Mouse (Mus musculus) G1E (cell line): ENCODE data around the gene Sh3pxd2a. TPM values are rescaled to one million over a fixed set of nuclear protein-coding genes. Genes with fewer than 3 reads are reported as not detected.

Experiments
- ATAC-seq: 2 replicates; pipeline ENCODE4 v1.8.0; 2016; ENCODE audit warnings: mild to moderate bottlenecking; ENCODE audit not compliant: insufficient number of reproducible peaks, poor library complexity, low FRiP score, severe bottlenecking; ENCODE audit errors: extremely low read depth
- DNase-seq: peaks from one replicate; pipeline ENCODE4 v3.0.0; 2012; ENCODE audit warnings: low spot score
- H3K27me3 ChIP-seq: 2 replicates; pipeline ENCODE4 v1.6.1; 2012; ENCODE audit warnings: mild to moderate bottlenecking, low read length, inconsistent platforms; ENCODE audit not compliant: insufficient read depth
- H3K36me3 ChIP-seq: replicated peaks from 2 replicates; pipeline ENCODE3; 2012; ENCODE audit warnings: mild to moderate bottlenecking, inconsistent platforms
- H3K4me1 ChIP-seq: 2 replicates; pipeline ENCODE4 v1.6.1; 2012; ENCODE audit warnings: low read depth, low read length, inconsistent platforms, mixed read lengths; ENCODE audit not compliant: insufficient read depth
- H3K4me3 ChIP-seq: 2 replicates; pipeline ENCODE4 v1.5.1; 2012; ENCODE audit warnings: low read depth, mild to moderate bottlenecking, inconsistent platforms, low read length, moderate library complexity, mixed read lengths
- H3K9me3 ChIP-seq: replicated peaks from 2 replicates; pipeline ENCODE4 v1.6.1; 2012; ENCODE audit warnings: inconsistent platforms
- CTCF ChIP-seq: IDR thresholded peaks from 2 replicates; pipeline ENCODE4 v1.5.1; 2012; ENCODE audit warnings: low read depth, low read length, inconsistent platforms, mixed read lengths
- GATA1 ChIP-seq: IDR thresholded peaks from 2 replicates; pipeline ENCODE4 v1.6.1; 2012; ENCODE audit warnings: borderline replicate concordance, low read length, inconsistent platforms, mixed read lengths
- GATA2 ChIP-seq: IDR thresholded peaks from 2 replicates; pipeline ENCODE4 v1.6.1; 2012; ENCODE audit warnings: low read depth, low read length, inconsistent platforms, borderline replicate concordance
- POLR2AphosphoS5 ChIP-seq: IDR thresholded peaks from 2 replicates; pipeline ENCODE4 v1.6.1; 2012; ENCODE audit warnings: low read depth, low read length, inconsistent platforms; ENCODE audit not compliant: insufficient replicate concordance
- TAL1 ChIP-seq: conservative IDR thresholded peaks from 2 replicates; pipeline ENCODE4 v1.6.1; 2012; ENCODE audit warnings: low read depth, low read length, inconsistent platforms, mixed read lengths
- polyA plus RNA-seq: library from polyadenylated mRNA; stranded (reverse); fragments of >175 nt; gene quantifications from 2 replicates; pipeline ENCODE4 v1.2.3, GENCODE M21; 2012
- total RNA-seq, 2 experiments: library from RNA; stranded (forward) in 1 of 2; stranded (reverse) in 1 of 2; fragments of 200-1000 nt in 1 of 2; fragments of >200 nt in 1 of 2; fragmentation: Nextera tagmentation in 1 of 2; gene quantifications; 2 replicates each; pipeline ENCODE4 v1.2.3; 2014 to 2017

The Sh3pxd2a gene
- total and polyA plus RNA-seq, 3 experiments = 0.16 TPM; not detected in 2

DNA sequence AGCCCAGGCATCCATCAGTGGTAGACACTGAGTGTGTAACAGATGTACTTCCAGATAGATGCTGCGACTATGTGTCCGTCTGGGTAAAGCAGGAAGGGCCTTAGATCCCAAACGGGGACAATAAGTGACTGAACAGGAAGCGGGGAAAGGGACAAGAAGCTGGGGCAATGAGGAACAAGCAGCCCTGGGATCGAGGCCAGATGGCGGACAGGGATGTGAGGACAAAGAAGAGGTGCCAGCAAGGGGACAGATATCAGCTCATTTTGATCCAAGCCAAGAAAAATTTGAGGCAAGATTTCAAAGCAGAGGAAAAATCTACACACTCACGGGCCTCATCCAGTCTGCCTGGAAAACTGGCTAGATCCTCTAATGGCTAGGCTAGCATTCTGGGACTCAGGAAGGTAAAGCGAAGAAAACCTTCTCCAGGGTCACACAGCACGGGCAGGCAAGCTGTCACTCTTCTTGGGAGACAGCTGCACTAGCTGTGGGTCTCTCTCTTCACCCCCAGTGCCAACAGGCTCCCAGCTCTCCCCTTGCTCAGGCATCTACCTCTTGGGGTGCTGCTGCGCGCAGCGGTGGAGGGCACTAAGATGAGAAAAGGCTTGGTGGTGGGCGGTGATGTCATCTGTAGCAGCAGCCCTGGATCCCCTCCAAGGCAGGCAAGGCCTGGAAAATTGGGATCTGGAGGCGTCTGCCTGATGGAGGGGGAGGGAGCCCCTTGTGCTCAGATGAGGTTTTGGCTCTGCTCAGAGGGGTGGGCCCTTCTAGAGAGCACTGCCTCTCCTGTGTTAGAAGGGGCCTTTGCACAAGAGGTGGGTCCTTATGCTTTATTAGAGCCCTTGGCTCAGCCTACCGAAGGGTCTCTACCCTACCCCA is 146.9 kb downstream of the Sh3pxd2a start:
- TF ChIP-seq TAL1 (no peak), CTCF (no peak), GATA1 (no peak), GATA2 (no peak), POLR2AphosphoS5 (no peak)
- H3K27me3 ChIP-seq = peaks cover 17% of the 10 kb centered on the region; the same call in 1 of the 2 replicates
- ATAC-seq (no peak), DNase-seq (no peak)
- no peaks in the 10 kb centered on the region for H3K9me3 ChIP-seq
- H3K4me1 ChIP-seq = no peaks in the 10 kb centered on the region
- no peak overlapping the region for H3K4me3 ChIP-seq
- H3K36me3 ChIP-seq = no peaks in the 10 kb centered on the region

- Histone ChIP-seq H3K4me3 (no peak overlapping the region), H3K36me3 (no peaks in the 10 kb centered on the region), H3K4me1 (no peaks in the 10 kb centered on the region), H3K9me3 (no peaks in the 10 kb centered on the region), H3K27me3 (peaks cover 17% of the 10 kb centered on the region; the same call in 1 of the 2 replicates)
- DNase-seq (no peak), ATAC-seq (no peak)
- no peak for TF ChIP-seq POLR2AphosphoS5
- TF ChIP-seq GATA2 = no peak
- no peak for TF ChIP-seq GATA1
- no peak for TF ChIP-seq CTCF
- no peak for TF ChIP-seq TAL1
Observed at GRCm38 (mm10) chr19:47316288-47317062, 147.7 kb downstream of the Sh3pxd2a start.

- Histone ChIP-seq H3K9me3 (no peaks in the 10 kb centered on the region), H3K4me3 (no peak overlapping the region), H3K36me3 (no peaks in the 10 kb centered on the region), H3K27me3 (peaks cover 19% of the 10 kb centered on the region; the same call in 1 of the 2 replicates), H3K4me1 (no peaks in the 10 kb centered on the region)
- TF ChIP-seq POLR2AphosphoS5 (no peak), GATA2 (no peak), CTCF (no peak), GATA1 (no peak), TAL1 (no peak)
- ATAC-seq (no peak), DNase-seq (no peak)
Observed at GRCm38 (mm10) chr19:47315917-47316265, 148.3 kb downstream of the Sh3pxd2a start.

DNA sequence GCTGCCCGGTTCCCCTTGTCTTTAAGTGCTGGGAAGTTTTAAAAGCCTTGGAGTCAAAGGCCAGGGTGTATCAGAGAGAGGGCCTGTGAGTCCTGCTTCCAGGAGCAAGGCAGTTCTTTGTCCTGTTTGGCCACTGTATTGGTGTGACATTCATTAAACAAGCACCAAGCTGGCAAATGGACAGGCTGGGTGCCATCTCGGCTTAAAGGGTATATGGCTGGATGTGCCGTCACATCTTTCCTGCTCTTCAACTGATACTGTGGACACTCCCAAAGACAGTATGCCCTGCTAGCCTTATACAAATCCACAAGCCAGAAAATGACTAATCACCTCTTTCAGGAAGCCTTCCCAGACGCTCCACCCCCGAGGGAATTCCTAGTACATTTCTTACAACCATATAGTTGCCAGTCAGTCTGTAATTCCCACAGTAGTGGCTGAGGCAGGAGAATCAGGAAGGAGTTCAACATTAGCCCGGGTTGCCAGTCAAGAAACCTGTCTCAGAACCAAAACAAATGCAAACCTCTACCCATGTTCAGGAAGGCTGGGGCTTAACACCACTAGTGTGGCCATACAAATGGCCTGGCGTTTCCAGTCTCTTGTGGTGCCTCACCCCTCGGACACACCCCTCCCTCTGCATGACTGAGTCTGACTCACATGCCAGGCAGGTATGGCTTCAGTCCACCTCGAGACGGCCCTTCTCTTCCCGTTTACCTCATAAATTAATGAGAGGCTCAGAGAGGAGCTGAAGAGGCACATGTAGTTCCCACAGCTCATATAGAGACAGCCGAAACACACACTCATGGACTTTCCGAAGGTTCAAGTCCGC is 148.9 kb downstream of the Sh3pxd2a start:
- H3K4me3 ChIP-seq = no peak overlapping the region
- ATAC-seq = no peak
- H3K36me3 ChIP-seq = no peaks in the 10 kb centered on the region
- peaks cover 19% of the 10 kb centered on the region; the same call in 1 of the 2 replicates for H3K27me3 ChIP-seq
- no peaks in the 10 kb centered on the region for H3K4me1 ChIP-seq
- no peak for TF ChIP-seq CTCF
- no peak for TF ChIP-seq POLR2AphosphoS5
- TF ChIP-seq GATA1 = no peak
- no peak for TF ChIP-seq TAL1
- no peak for TF ChIP-seq GATA2
- DNase-seq = no peak
- no peaks in the 10 kb centered on the region for H3K9me3 ChIP-seq

DNA sequence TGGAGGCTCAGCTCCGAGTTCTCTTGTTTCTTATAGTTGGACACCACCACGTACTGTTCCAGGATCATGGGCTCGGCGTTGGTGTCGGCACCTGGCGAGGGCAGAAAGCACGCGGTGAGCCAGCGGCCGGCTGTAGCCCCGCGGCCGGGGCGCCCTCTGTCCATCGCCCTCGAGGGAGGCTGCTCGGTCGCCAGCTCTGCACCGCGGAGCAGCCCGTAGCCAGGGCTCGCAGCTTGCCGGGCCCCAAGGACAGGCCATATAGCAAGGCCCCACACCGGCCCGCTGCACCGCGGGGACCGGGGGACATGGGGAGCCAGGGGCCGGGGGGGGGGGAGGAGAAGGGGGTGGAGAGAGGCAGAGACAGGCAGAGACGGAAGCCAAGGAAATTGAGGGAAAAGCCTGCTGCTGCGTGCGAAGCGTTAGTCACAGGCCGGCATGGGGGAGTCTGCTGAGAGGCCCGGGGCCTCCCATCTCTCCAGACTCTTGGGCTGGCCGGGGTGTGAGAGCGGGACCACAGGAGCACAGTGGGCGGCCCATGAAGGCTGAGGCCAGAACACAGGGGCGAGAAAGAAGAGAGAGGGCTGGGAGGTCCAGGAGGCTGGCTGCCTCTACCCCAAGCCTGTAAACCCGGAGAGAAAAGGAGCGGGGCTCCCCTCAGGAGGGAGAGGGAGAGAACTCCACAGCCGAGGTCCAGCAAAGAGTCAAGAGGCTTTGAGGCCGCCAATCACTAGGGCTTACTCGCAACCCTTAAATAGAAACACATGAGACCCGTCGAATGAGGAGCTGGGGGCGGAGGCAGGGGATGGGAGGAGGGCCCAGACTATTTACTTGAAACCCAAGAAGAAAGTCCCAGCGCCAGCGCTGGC is 149.9 kb downstream of the Sh3pxd2a start:
- H3K4me1 ChIP-seq = no peaks in the 10 kb centered on the region
- DNase-seq (no peak), ATAC-seq (no peak)
- no peaks in the 10 kb centered on the region for H3K9me3 ChIP-seq
- H3K27me3 ChIP-seq = peaks cover 15% of the 10 kb centered on the region; the same call in 1 of the 2 replicates
- H3K36me3 ChIP-seq = no peaks in the 10 kb centered on the region
- H3K4me3 ChIP-seq = no peak overlapping the region
- TF ChIP-seq GATA2 (no peak), POLR2AphosphoS5 (no peak), CTCF (no peak), TAL1 (no peak), GATA1 (no peak)
